Mouse (Mus musculus) spleen, adult 2 months (tissue): ENCODE measurements around the gene Ano2.

Experiments used
- CTCF ChIP-seq: fragments of 200-500 bp; IDR thresholded peaks from 2 replicates; pipeline ENCODE4 v1.5.1; 2011; ENCODE audit warnings: mild to moderate bottlenecking, inconsistent platforms; ENCODE audit not compliant: insufficient read depth, insufficient read length, insufficient replicate concordance; ENCODE audit errors: extremely low read depth
- POLR2A ChIP-seq: fragments of 200-500 bp; IDR thresholded peaks from 2 replicates; pipeline ENCODE4 v1.6.1; 2011; ENCODE audit warnings: low read depth, low read length, inconsistent platforms

DNA sequence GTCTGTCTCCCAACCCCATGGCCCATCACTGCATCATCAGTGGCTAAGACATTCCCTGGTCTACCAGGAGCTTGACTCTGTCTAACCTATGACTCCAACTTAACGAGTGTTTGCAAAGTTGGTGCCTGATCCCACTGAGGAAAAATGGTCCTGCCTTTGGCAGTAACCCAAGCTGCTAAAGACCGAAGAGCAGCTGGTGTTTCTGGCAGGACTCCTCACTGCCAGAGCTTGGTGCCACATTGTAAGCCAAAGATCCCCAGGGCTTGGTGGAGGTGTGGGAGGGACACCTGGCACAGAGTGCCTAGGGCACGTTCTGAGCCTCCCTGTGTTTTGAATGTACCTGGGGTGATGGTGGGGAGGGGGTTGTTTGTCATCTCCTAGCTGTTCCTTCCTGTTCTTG is 232.5 kb downstream of the Ano2 start:
- TF ChIP-seq CTCF (no peak), POLR2A (no peak)
